Mouse (Mus musculus) G1E-ER4 (cell line): ENCODE data around the gene Gm20388. TPM values are rescaled to one million over a fixed set of nuclear protein-coding genes. Genes with fewer than 3 reads are reported as not detected.

ENCODE experiments used
- GATA1 ChIP-seq: IDR thresholded peaks from one replicate; pipeline ENCODE4 v1.8.0; 2012; ENCODE audit warnings: low read length, inconsistent platforms
- polyA plus RNA-seq: library from polyadenylated mRNA; stranded (reverse); fragments of >175 nt; gene quantifications from 2 replicates; pipeline ENCODE4 v1.2.3, GENCODE M21; 2012

Gene Gm20388
- polyA plus RNA-seq, 1 experiment, result not detected

- TF ChIP-seq GATA1, result no peak
Measured at GRCm38 (mm10) chr8:122702957-122703356, 2792.3 kb downstream of the Gm20388 start.

GRCm38 (mm10) chr8:122704612-122705011, 2794.0 kb downstream of the Gm20388 start:
- no peak for TF ChIP-seq GATA1

DNA sequence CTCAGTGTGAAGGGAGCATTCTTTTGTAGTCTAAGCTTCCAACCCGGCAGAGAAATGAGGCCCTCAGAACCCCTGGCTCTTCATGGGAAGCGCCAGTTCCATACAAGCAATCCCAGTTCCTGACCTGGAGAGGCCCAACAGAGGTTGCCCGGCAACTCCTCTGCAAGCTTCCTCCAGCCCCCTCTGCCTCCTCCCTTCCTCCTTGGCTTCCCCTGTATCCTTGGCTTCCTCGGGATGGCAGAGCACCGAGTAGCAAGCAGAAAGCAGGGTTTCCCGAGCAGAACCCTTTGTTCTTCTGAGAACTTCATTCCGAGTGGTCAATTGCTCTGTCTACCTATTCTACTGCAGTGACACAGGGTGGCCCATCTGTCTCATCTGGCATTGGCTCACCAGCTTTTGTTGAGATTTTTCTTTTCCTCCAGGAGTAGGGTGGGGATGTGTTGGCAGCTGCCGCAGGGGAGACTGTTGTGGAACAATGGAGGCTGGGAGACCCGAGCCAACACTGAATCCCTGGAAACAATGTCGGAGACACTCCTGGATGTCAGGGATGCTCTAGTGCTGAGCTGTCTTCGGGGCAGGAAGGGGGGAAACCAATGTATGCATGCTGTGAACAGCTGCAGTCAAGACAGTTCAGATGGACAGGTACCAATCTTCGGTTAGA, 2795.4 kb downstream of the Gm20388 start:
- no peak for TF ChIP-seq GATA1

DNA sequence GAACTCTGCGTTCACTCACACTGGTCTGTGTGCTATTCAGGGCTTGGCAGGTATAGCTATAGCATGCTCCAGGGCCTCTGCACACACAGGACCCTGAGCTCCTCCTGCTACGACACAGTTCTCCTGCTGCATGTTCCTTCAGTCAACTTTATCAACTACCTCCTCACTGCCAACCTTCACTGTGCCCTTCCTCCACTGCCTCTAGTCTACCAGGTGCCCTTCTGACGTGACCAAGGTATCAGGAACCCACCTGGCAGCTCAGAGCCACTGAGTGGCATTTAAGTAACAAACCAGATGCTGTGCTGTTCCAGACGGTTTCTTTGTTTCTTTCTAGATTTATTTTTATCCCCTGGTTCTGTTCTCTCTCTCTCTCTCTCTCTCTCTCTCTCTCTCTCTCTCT, 2796.5 kb downstream of the Gm20388 start:
- no peak for TF ChIP-seq GATA1

- no peak for TF ChIP-seq GATA1
Measured at GRCm38 (mm10) chr8:122709340-122710111, 2798.9 kb downstream of the Gm20388 start.

GRCm38 (mm10) chr8:122711480-122711879, 2800.8 kb downstream of the Gm20388 start:
- no peak for TF ChIP-seq GATA1

- no peak for TF ChIP-seq GATA1
Measured at GRCm38 (mm10) chr8:122711891-122712365, 2801.3 kb downstream of the Gm20388 start.

GRCm38 (mm10) chr8:122712411-122713156, 2801.9 kb downstream of the Gm20388 start:
- no peak for TF ChIP-seq GATA1

- no peak for TF ChIP-seq GATA1
Measured at GRCm38 (mm10) chr8:122713157-122713518, 2802.5 kb downstream of the Gm20388 start.

DNA sequence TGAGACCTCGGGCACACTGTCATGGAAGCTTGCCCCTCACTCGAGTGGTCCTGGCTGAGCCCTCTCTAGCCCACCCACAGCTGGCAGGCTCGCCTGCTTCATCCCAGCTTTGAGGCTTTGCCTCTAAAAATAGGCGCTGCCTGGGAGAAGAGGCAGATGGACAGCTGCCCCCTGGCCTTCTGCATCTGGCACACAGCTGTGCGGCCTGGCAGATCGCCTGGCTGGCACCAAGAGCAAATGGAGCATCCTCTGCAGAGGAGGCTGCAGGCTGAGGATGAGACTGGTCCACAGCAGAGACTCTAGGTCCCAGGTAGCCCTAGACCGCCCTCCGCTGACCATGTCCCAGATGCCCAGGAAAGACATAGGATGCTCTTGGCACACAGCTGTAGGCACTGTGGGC, 2805.9 kb downstream of the Gm20388 start:
- no peak for TF ChIP-seq GATA1

- no peak for TF ChIP-seq GATA1
Measured at GRCm38 (mm10) chr8:122717869-122718509, 2807.3 kb downstream of the Gm20388 start.

- no peak for TF ChIP-seq GATA1
Measured at GRCm38 (mm10) chr8:122718711-122719499, 2808.3 kb downstream of the Gm20388 start.

- TF ChIP-seq GATA1, result peak; percentile 93
Measured at GRCm38 (mm10) chr8:122719500-122720065, 2808.9 kb downstream of the Gm20388 start.

DNA sequence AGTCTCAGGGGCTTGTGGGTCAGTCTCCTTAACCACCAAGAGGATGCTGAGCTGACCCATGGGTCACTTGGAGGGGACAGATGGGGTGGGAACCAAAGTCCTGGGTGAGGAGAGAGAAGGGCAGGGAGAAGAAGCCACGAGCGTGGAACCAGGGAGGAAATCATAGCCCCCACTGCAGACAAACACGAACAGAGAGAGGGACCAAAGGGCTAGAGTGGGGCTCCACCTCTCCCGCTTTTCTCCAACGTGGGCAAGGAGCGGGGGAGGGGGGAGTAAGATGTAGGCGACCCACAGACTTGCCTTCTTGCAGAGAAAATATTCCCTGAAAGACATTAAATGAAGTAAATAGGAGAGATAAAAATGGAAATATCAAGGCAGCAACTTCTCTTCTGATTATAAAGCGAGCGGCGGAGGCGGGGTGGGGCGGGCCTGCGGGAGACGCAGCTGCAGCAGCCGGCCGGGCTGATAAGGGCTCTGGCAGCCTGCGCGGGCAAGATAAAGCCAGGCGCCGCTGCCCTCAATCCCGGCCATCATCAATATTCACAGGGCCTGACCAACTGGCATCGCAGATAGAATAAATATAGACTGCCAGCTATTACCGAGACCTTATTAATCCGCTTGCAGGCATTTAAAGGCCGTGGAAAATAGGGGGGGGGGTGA, 2809.6 kb downstream of the Gm20388 start:
- peak; percentile 60 for TF ChIP-seq GATA1
